Mouse (Mus musculus): ENCODE results near the gene Msi1.

- no peak for TF ChIP-seq TAL1 (IDR thresholded peaks at IDR 0.05; ENCODE audit: low read length)
- no peak for TF ChIP-seq GATA1 (IDR thresholded peaks at IDR 0.05; ENCODE audit: low read length)
These were observed at the start of gene Msi1 for GRCm38 (mm10) chr5:115429359-115430186.
